Mouse (Mus musculus) heart, embryonic 14.5 days (tissue): ENCODE measurements around the gene Clpp. TPM values are rescaled to one million over a fixed set of nuclear protein-coding genes. Genes with fewer than 3 reads are reported as not detected.

Experiments used
- ATAC-seq: fragments of 200-750 bp; cut with Nextera tagmentation; 2 replicates; pipeline ENCODE4 v1.8.0; 2017; ENCODE audit warnings: low read depth, moderate TSS enrichment; ENCODE audit not compliant: insufficient number of reproducible peaks, insufficient read depth, low FRiP score
- H3K27ac ChIP-seq, 2 experiments: fragments of 200-500 bp in 1 of 2; fragments of 300-500 bp in 1 of 2; sonication (generic) in 1 of 2; replicated peaks in 1 of 2; 2 replicates each; pipeline ENCODE4 v1.5.1; 2012 to 2014; ENCODE audit warnings: low read depth in 2 of 2, low read length in 2 of 2, control low read depth in 1 of 2, mild to moderate bottlenecking in 1 of 2, mixed read lengths in 1 of 2; ENCODE audit not compliant: control insufficient read depth in 1 of 2, insufficient read depth in 1 of 2
- H3K27me3 ChIP-seq: fragments of 300-500 bp; sonication (generic); 2 replicates; pipeline ENCODE4 v1.6.1; 2014; ENCODE audit warnings: mild to moderate bottlenecking, low read length, control low read depth; ENCODE audit not compliant: control insufficient read depth, insufficient read depth
- H3K36me3 ChIP-seq: fragments of 300-500 bp; sonication (generic); 2 replicates; pipeline ENCODE4 v1.6.1; 2014; ENCODE audit warnings: mild to moderate bottlenecking, control low read depth, low read length, mixed read lengths; ENCODE audit not compliant: control insufficient read depth, insufficient read depth
- H3K4me1 ChIP-seq, 2 experiments: fragments of 200-500 bp in 1 of 2; fragments of 300-500 bp in 1 of 2; sonication (generic) in 1 of 2; 2 replicates each; pipeline ENCODE4 v1.6.1; 2012 to 2014; ENCODE audit warnings: low read length in 2 of 2, control low read depth in 1 of 2, mixed read lengths in 1 of 2; ENCODE audit not compliant: control insufficient read depth in 2 of 2, insufficient read depth in 2 of 2
- H3K4me2 ChIP-seq: fragments of 300-500 bp; sonication (generic); 2 replicates; pipeline ENCODE4 v1.6.1; 2014; ENCODE audit warnings: mild to moderate bottlenecking, low read length
- H3K4me3 ChIP-seq, 2 experiments: fragments of 200-500 bp in 1 of 2; fragments of 300-500 bp in 1 of 2; sonication (generic) in 1 of 2; 2 replicates each; pipeline ENCODE4 v1.5.1; 2012 to 2014; ENCODE audit warnings: low read length in 2 of 2, mild to moderate bottlenecking in 2 of 2, control low read depth in 1 of 2, low read depth in 1 of 2, moderate library complexity in 1 of 2; ENCODE audit not compliant: control insufficient read depth in 1 of 2, insufficient read depth in 1 of 2
- H3K9ac ChIP-seq: fragments of 300-500 bp; sonication (generic); 2 replicates; pipeline ENCODE4 v1.6.1; 2014; ENCODE audit warnings: mild to moderate bottlenecking, low read length
- H3K9me3 ChIP-seq: fragments of 300-500 bp; sonication (generic); 2 replicates; pipeline ENCODE4 v1.6.1; 2016; ENCODE audit warnings: low read length, control low read depth; ENCODE audit not compliant: control insufficient read depth
- WGBS: fragments of 180-500 bp; shearing (Covaris S2); extraction: QIAGEN DNeasy Blood & Tissue Kit; methylation state at CpG from one replicate; pipeline ENCODE4 v1.1.7; 2014; 5-methylcytosine and 5-hydroxymethylcytosine counted together
- polyA plus RNA-seq: library from polyadenylated mRNA; unstranded; fragments of >200 nt; fragmentation: Nextera tagmentation; extraction: Ambion mirVana; gene quantifications from 2 replicates; pipeline ENCODE4 v1.2.1, GENCODE M21; 2014

Gene Clpp
- polyA plus RNA-seq, 1 experiment from 2014 or later = 128 TPM

- 0 out of 2 replicates have a peak, but pooled peaks cover 5% of the 10 kb centered on the region for H3K27me3 ChIP-seq
- 66% methylated on average over 5 of the region's 5 CpGs for WGBS
- H3K4me1 ChIP-seq = no peaks in the 10 kb centered on the region
- ATAC-seq = no peak
- no peaks in the 10 kb centered on the region for H3K36me3 ChIP-seq
- H3K9me3 ChIP-seq = no peaks in the 10 kb centered on the region
- H3K27ac ChIP-seq = no peak overlapping the region
- no peak overlapping the region for H3K4me3 ChIP-seq
- H3K4me2 ChIP-seq = no peak overlapping the region
- no peak overlapping the region for H3K9ac ChIP-seq
Measured at GRCm38 (mm10) chr17:56962642-56963405, 27.3 kb upstream of the Clpp start.

DNA sequence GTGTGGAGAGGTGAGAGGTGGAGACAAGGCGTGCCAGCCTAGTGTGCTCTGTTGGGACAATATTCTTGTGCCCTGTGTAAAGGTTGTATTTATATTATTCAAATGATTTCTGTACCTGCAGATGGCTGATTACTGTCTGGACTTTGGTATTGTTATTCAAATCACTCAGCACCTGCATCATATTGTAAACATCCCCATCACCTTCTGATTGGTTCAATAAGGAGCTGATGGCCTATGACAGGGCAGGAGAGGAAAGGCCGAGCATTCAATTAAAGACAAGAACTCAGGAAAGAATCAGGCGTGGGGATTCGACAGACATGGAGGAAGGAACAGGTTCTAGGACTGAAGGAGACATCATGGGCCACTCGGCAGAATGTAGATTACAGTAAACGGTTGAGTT is 26.5 kb upstream of the Clpp start:
- Histone ChIP-seq H3K4me3 (no peak overlapping the region), H3K4me1 (no peaks in the 10 kb centered on the region), H3K9me3 (no peaks in the 10 kb centered on the region), H3K27ac (no peak overlapping the region), H3K9ac (no peak overlapping the region), H3K36me3 (no peaks in the 10 kb centered on the region), H3K4me2 (no peak overlapping the region), H3K27me3 (0 out of 2 replicates have a peak, but pooled peaks cover 5% of the 10 kb centered on the region)
- ATAC-seq = no peak
- WGBS = 67% methylated on average over 6 of the region's 6 CpGs

GRCm38 (mm10) chr17:56969321-56969720 is 20.8 kb upstream of the Clpp start:
- Histone ChIP-seq H3K36me3 (no peaks in the 10 kb centered on the region), H3K27ac (no peak overlapping the region), H3K4me1 (no peaks in the 10 kb centered on the region), H3K4me2 (no peak overlapping the region), H3K4me3 (no peak overlapping the region), H3K27me3 (peaks cover 12% of the 10 kb centered on the region; the same call in 1 of the 2 replicates), H3K9me3 (no peaks in the 10 kb centered on the region), H3K9ac (no peak overlapping the region)
- no peak for ATAC-seq
- whole genome bisulfite sequencing = 59% methylated on average over 3 of the region's 3 CpGs

DNA sequence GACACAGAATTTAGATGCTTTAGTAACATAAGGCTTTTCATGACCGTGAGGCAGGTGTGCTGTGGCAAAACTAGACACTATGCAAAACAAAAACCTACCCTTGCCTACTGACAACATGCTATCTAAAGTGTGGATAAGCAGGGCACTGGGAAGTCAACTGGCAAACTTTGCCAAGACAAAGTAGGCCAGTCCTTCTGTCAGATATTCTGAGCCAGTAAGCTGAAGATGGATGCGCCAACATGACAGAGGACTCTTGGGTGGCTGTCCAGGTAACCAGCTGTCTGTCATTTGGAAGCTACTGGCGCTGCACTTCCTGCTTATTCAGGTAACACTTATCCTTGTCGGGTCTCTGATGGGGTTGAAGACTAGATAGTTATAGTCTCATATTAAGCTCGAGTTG is 20.0 kb upstream of the Clpp start:
- H3K4me3 ChIP-seq = no peak overlapping the region
- H3K27me3 ChIP-seq = peaks cover 12% of the 10 kb centered on the region; the same call in 1 of the 2 replicates
- no peak overlapping the region for H3K9ac ChIP-seq
- no peak for ATAC-seq
- H3K27ac ChIP-seq = no peak overlapping the region
- no peaks in the 10 kb centered on the region for H3K9me3 ChIP-seq
- no peaks in the 10 kb centered on the region for H3K36me3 ChIP-seq
- no peaks in the 10 kb centered on the region for H3K4me1 ChIP-seq
- H3K4me2 ChIP-seq = no peak overlapping the region
- 57% methylated on average over 5 of the region's 5 CpGs for WGBS

DNA sequence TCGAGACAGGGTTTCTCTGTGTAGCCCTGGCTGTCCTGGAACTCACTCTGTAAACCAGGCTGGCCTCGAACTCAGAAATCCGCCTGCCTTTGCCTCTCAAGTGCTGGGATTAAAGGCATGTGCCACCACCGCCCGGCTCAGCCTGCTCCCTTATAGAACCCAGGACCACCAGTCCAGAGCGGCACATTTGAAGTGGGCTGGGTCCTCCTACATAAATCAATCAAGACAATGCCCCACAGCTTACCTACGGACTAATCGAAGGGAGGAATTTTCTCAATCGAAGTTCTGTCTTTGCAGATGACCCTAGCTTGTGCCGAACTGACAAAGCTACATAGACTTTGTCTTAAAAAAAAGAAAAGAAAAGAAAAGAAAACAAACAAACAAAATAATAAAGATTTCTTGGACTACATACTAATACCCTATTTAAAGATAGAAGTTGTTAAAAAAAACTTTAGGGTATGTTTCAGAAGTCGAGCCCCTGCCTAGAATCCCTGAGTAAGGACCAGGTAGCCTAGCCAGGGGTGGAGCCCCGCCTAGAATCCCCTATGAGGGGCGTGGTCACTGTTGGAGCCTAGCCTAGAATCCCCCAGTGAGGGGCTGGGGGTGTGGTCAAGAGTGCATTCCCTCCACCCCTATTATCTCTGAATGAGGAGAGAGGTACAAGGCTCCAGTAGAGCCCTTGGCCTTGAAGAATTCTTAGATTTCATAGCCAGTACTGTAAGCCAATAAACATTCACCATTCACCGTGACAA is 16.0 kb upstream of the Clpp start:
- WGBS = 60% methylated on average over 13 of the region's 14 CpGs

GRCm38 (mm10) chr17:56974708-56975240 is 15.3 kb upstream of the Clpp start:
- H3K9ac ChIP-seq = no peak overlapping the region
- no peak overlapping the region for H3K4me2 ChIP-seq
- no peak for ATAC-seq
- H3K4me1 ChIP-seq = no peaks in the 10 kb centered on the region
- H3K36me3 ChIP-seq = no peaks in the 10 kb centered on the region
- H3K27ac ChIP-seq = no peak overlapping the region
- H3K9me3 ChIP-seq = no peaks in the 10 kb centered on the region
- H3K4me3 ChIP-seq = no peak overlapping the region
- H3K27me3 ChIP-seq = 0 out of 2 replicates have a peak, but pooled peaks cover under 1% of the 10 kb centered on the region
- 72% methylated on average over 5 of the region's 5 CpGs for WGBS

More for the DNA sequence above, 16.0 kb upstream of the Clpp start:
- no peak for ATAC-seq
- Histone ChIP-seq H3K4me3 (no peak overlapping the region), H3K4me1 (no peaks in the 10 kb centered on the region), H3K36me3 (no peaks in the 10 kb centered on the region), H3K9ac (no peak overlapping the region), H3K9me3 (no peaks in the 10 kb centered on the region), H3K27me3 (peaks cover 6% of the 10 kb centered on the region; the same call in 1 of the 2 replicates), H3K4me2 (no peak overlapping the region), H3K27ac (no peak overlapping the region)

DNA sequence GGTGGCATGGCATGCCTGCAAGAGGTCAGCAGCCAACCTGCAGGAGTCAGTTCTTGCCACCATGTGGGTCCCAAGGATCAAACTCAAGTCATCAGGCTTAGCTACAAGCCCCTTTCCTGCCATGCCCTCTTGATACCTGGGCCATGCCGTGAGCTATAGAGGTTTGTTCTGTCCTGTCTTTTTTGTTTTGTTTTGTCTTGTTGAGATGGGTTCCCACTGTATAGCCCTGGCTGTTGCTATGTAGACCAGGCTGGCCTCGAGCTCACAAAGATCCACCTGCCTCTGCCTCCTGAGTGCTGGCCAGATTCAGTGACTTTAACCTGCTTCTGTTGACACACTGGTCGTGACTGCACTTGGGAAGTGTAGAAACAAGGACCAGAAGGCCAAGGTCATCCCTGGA is 14.7 kb upstream of the Clpp start:
- no peak overlapping the region for H3K4me3 ChIP-seq
- H3K4me1 ChIP-seq = no peaks in the 10 kb centered on the region
- ATAC-seq = no peak
- WGBS = 81% methylated on average over 3 of the region's 3 CpGs
- no peak overlapping the region for H3K9ac ChIP-seq
- H3K36me3 ChIP-seq = no peaks in the 10 kb centered on the region
- H3K27me3 ChIP-seq = no peaks in the 10 kb centered on the region
- H3K9me3 ChIP-seq = no peaks in the 10 kb centered on the region
- no peak overlapping the region for H3K27ac ChIP-seq
- H3K4me2 ChIP-seq = no peak overlapping the region
